Mouse (Mus musculus) stomach, postnatal 0 days (tissue): ENCODE data around the gene Mrpl58.

ENCODE experiments used
- CTCF ChIP-seq: IDR thresholded peaks from 2 replicates; pipeline ENCODE4 v1.5.1; 2016; ENCODE audit warnings: antibody characterized with exemption, low read depth, mild to moderate bottlenecking, moderate library complexity
- EP300 ChIP-seq: optimal IDR thresholded peaks from 2 replicates; pipeline ENCODE3; 2016; ENCODE audit warnings: antibody characterized with exemption

DNA sequence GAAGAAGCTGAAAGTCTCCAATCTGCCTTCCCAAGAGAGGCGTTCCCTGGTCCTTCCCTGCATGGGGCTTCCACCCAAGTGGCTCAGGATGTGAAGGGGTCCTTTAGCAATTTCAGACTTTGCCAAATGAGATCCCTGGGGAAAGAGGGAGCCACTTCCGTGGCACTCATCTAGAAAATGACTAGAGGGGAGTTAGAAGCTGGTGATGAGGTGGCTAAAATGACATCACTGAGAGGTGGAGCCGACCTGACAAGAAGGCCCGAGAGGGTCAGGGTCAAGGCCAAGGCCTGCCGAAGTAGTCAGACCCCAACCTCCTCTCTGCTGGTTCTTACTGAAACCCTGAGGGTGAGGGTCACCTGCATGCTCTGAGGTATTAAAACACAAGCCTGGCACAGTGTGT lies 20.7 kb upstream of the Mrpl58 start:
- TF ChIP-seq CTCF (no peak), EP300 (no peak)
